Mouse (Mus musculus) splenic B cell, adult 2 months (primary cell): ENCODE measurements around the gene Hist1h3e.

Experiments used
- DNase-seq: peaks from one replicate; pipeline ENCODE4 v3.0.0-alpha.2; 2011; ENCODE audit warnings: low read depth, low spot score
- H3K27me3 ChIP-seq: 2 replicates; pipeline ENCODE4 v1.6.1; 2012; ENCODE audit warnings: mild to moderate bottlenecking, low read length, moderate library complexity, mixed read lengths; ENCODE audit not compliant: control insufficient read depth, poor library complexity, insufficient read depth, severe bottlenecking
- H3K36me3 ChIP-seq: 2 replicates; pipeline ENCODE4 v1.6.1; 2012; ENCODE audit warnings: mild to moderate bottlenecking, low read length, moderate library complexity, mixed read lengths; ENCODE audit not compliant: control insufficient read depth, poor library complexity, insufficient read depth, severe bottlenecking

The Hist1h3e gene

DNA sequence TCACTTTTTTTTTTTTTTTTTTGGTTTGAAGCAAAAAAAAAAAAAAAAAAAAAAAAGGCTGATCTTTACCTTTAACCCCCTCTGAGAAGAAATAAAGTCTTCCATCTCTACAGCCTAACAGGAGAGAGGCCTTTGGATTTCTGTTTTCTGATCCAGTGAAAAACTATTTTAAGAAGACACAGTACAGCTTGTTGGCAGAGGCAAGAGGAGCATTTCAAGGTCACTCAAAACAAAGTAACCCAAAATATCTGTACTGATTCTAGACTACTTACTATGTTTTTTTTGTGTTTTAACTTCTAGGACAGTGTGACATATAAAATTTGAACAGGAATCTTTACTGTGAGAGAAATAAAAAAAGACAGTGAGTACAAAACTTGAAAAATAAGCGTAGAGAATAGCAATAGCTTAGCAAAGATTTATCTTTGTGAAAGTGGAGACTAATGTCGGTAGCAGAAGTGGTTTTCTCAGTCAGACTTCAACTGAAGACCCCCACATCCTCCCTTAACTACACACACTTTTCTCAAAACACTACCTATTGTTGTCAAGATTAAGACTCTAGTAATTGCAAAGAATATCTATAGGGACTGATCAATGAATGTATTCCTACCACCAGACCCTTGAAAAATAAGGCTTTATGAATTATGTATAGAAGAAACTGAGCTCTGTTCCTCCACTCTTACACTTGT, 32.5 kb downstream of the Hist1h3e start:
- no peaks in the 10 kb centered on the region for H3K36me3 ChIP-seq
- H3K27me3 ChIP-seq: no peaks in the 10 kb centered on the region
- no peak for DNase-seq

GRCm38 (mm10) chr13:23529005-23529404, 33.2 kb downstream of the Hist1h3e start:
- DNase-seq: no peak
- Histone ChIP-seq H3K36me3 (no peaks in the 10 kb centered on the region), H3K27me3 (no peaks in the 10 kb centered on the region)

DNA sequence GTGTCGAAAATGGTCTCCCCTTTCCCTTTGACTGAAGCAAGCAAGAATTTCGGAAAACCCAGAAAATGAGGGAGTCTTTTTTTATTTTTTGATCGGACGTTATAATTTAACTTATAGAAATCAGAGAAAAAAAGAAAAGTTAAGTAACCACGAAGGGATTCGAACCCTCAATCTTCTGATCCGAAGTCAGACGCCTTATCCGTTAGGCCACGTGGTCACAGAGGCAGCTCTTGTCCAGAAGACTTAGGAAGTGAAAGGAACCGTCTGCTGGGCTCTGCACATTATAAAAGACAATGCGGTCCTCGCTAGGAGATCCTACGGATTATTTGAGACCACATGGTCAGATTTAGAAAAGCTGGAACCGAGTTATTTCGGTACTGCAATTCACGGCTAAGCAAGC, 35.9 kb downstream of the Hist1h3e start:
- no peaks in the 10 kb centered on the region for H3K27me3 ChIP-seq
- no peaks in the 10 kb centered on the region for H3K36me3 ChIP-seq
- DNase-seq: peak; percentile 95

- no peak for DNase-seq
Observed at GRCm38 (mm10) chr13:23525901-23526300, 36.3 kb downstream of the Hist1h3e start.

GRCm38 (mm10) chr13:23524654-23525053, 37.5 kb downstream of the Hist1h3e start:
- no peaks in the 10 kb centered on the region for H3K27me3 ChIP-seq
- peak; percentile 88 for DNase-seq
- no peaks in the 10 kb centered on the region for H3K36me3 ChIP-seq

More at GRCm38 (mm10) chr13:23525901-23526300, 36.3 kb downstream of the Hist1h3e start:
- Histone ChIP-seq H3K36me3 (no peaks in the 10 kb centered on the region), H3K27me3 (no peaks in the 10 kb centered on the region)

GRCm38 (mm10) chr13:23523976-23524375, 38.2 kb downstream of the Hist1h3e start:
- H3K27me3 ChIP-seq: no peaks in the 10 kb centered on the region
- no peaks in the 10 kb centered on the region for H3K36me3 ChIP-seq
- DNase-seq: no peak

- no peaks in the 10 kb centered on the region for H3K27me3 ChIP-seq
- H3K36me3 ChIP-seq: no peaks in the 10 kb centered on the region
- DNase-seq: peak; percentile 83
Observed at GRCm38 (mm10) chr13:23521703-23522102, 40.5 kb downstream of the Hist1h3e start.

GRCm38 (mm10) chr13:23519416-23519815, 42.8 kb downstream of the Hist1h3e start:
- H3K27me3 ChIP-seq: no peaks in the 10 kb centered on the region
- H3K36me3 ChIP-seq: no peaks in the 10 kb centered on the region
- peak; percentile 85 for DNase-seq

GRCm38 (mm10) chr13:23518885-23519284, 43.3 kb downstream of the Hist1h3e start:
- no peaks in the 10 kb centered on the region for H3K36me3 ChIP-seq
- H3K27me3 ChIP-seq: no peaks in the 10 kb centered on the region
- peak; percentile 91 for DNase-seq

GRCm38 (mm10) chr13:23518295-23518603, 43.9 kb downstream of the Hist1h3e start:
- DNase-seq: no peak
- Histone ChIP-seq H3K27me3 (no peaks in the 10 kb centered on the region), H3K36me3 (no peaks in the 10 kb centered on the region)

GRCm38 (mm10) chr13:23517603-23518294, 44.4 kb downstream of the Hist1h3e start:
- H3K36me3 ChIP-seq: no peaks in the 10 kb centered on the region
- DNase-seq: peak; percentile 88
- no peaks in the 10 kb centered on the region for H3K27me3 ChIP-seq

- peak; percentile 90 for DNase-seq
- H3K27me3 ChIP-seq: no peaks in the 10 kb centered on the region
- no peaks in the 10 kb centered on the region for H3K36me3 ChIP-seq
Observed at GRCm38 (mm10) chr13:23516822-23517602, 45.2 kb downstream of the Hist1h3e start.

- H3K36me3 ChIP-seq: no peaks in the 10 kb centered on the region
- H3K27me3 ChIP-seq: no peaks in the 10 kb centered on the region
- DNase-seq: no peak
Observed at GRCm38 (mm10) chr13:23515826-23516620, 46.1 kb downstream of the Hist1h3e start.

DNA sequence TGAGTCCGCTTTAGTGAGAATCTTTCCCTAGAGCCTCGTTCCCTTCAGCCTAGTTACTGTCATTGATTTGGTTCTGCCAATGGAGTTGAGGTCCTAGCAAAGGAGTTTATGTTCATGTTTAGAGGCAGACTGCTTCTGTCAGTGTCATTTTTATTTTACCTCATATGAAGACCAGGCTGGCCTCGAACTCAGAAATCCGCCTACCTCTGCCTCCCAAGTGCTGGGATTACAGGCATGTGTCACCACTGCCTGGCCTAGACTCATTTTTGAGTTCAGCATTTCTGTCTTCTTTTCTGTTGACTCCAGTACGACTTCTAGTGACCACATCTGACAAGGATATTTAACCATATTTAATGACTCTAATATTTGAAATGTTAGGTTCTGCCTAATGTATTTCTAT, 46.9 kb downstream of the Hist1h3e start:
- H3K36me3 ChIP-seq: no peaks in the 10 kb centered on the region
- no peak for DNase-seq
- no peaks in the 10 kb centered on the region for H3K27me3 ChIP-seq
